Mouse (Mus musculus): ENCODE results near the gene Bmpr1a. TPM values are rescaled to one million over a fixed set of nuclear protein-coding genes. Genes with fewer than 3 reads are reported as not detected.
A peak's percentile ranks its signal among the peaks of the same experiment; 100 is the strongest.
"Not testable (repeated sequence)": the region's sequence is repeated elsewhere in the genome, so short reads cannot be mapped to it uniquely, and the experiment has no call there.

Bmpr1a gene
- total and polyA plus RNA-seq, 2 experiments from 2014 or later: 20.6 to 52.5 TPM

DNA sequence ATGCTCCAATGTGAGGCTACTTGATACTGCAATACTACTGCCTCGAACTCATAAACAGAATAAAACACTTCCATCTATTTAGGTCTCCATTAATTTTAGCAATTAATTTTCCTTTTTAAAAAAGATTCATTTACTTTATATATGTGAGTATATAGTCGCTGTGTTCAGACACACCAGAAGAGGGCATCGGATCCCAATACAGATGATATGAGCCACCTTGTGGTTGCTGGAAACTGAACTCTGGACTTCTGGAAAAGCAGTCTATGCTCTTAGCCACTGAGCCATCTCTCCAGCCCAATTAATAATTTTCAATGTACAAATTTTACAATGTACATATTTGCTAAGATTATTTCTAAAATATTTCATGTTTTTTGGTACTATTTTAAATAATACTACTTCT, 74.9 kb downstream of the Bmpr1a start:
- Histone ChIP-seq H3K27me3 (ENCODE audit: insufficient read depth, low read length) (no peaks in the 10 kb centered on the region), H3K27ac (no peak overlapping the region), H3K4me3 (ENCODE audit: low read length) (no peak overlapping the region), H3K9ac (replicated peaks; ENCODE audit: low read length) (no peak overlapping the region), H3K36me3 (ENCODE audit: insufficient read depth, low read length) (peaks cover 18% of the 10 kb centered on the region; the same call in 1 of the 2 replicates), H3K4me2 (ENCODE audit: low read depth, low read length) (no peak overlapping the region), H3K9me3 (ENCODE audit: low read length) (no peaks in the 10 kb centered on the region), H3K4me1 (ENCODE audit: insufficient read depth, low read length) (no peaks in the 10 kb centered on the region)
- DNase-seq (ENCODE audit: low spot score) (no peak), ATAC-seq (no peak)
- 98% methylated on average over 3 of the region's 3 CpGs for WGBS
- peak; percentile 40 for TF ChIP-seq CTCF (IDR thresholded peaks at IDR 0.05; ENCODE audit: low read depth)

- ATAC-seq: no peak
- H3K4me1 ChIP-seq (ENCODE audit: insufficient read depth, low read length): no peaks in the 10 kb centered on the region
These were observed 82.1 kb downstream of the Bmpr1a start for GRCm38 (mm10) chr14:34421078-34421477.

DNA sequence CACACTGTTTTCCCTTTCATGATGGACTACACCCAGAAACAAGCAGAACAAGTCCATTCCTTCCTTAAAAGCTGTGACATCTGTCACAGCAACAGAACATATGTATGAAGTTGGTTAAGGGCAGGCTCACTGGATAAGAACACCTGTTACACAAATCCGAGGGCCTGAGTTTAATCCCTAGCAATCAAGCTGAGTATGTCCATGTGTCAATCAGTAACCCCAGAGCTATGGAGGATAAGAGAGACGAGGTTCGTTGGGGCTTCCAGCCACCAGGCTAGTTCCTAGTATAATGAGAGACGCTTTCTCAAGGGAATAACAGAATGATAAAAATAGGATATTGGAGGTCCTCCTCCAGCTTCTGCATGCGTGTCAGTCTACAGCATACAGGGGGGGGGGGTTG, 85.6 kb downstream of the Bmpr1a start:
- Histone ChIP-seq H3K9me3 (ENCODE audit: low read length) (no peaks in the 10 kb centered on the region), H3K27ac (no peak overlapping the region), H3K4me3 (ENCODE audit: low read length) (no peak overlapping the region), H3K27me3 (ENCODE audit: insufficient read depth, low read length) (no peaks in the 10 kb centered on the region), H3K36me3 (ENCODE audit: insufficient read depth, low read length) (peaks cover 15% of the 10 kb centered on the region; the same call in 1 of the 2 replicates), H3K4me1 (ENCODE audit: insufficient read depth, low read length) (no peaks in the 10 kb centered on the region), H3K9ac (replicated peaks; ENCODE audit: low read length) (no peak overlapping the region), H3K4me2 (ENCODE audit: low read depth, low read length) (no peak overlapping the region)
- no peak for TF ChIP-seq CTCF (IDR thresholded peaks at IDR 0.05; ENCODE audit: low read depth)
- DNase-seq (ENCODE audit: low spot score) (no peak), ATAC-seq (no peak)
- 71% methylated on average over 5 of the region's 5 CpGs for WGBS

More at GRCm38 (mm10) chr14:34421078-34421477, 82.1 kb downstream of the Bmpr1a start:
- Histone ChIP-seq H3K27me3 (ENCODE audit: insufficient read depth, low read length) (no peaks in the 10 kb centered on the region), H3K9ac (replicated peaks; ENCODE audit: low read length) (no peak overlapping the region), H3K4me2 (ENCODE audit: low read depth, low read length) (no peak overlapping the region), H3K27ac (no peak overlapping the region), H3K4me3 (ENCODE audit: low read length) (no peak overlapping the region), H3K9me3 (ENCODE audit: low read length) (no peaks in the 10 kb centered on the region), H3K36me3 (ENCODE audit: insufficient read depth, low read length) (peaks cover 16% of the 10 kb centered on the region; the same call in 1 of the 2 replicates)
- no peak for DNase-seq (ENCODE audit: low spot score)
- 95% methylated on average over 1 of the region's 1 CpGs for WGBS
- no peak for TF ChIP-seq CTCF (IDR thresholded peaks at IDR 0.05; ENCODE audit: low read depth)

GRCm38 (mm10) chr14:34416946-34417345, 86.2 kb downstream of the Bmpr1a start:
- not testable (repeated sequence) for H3K9ac ChIP-seq (replicated peaks; ENCODE audit: low read length); ATAC-seq; H3K9me3 ChIP-seq (ENCODE audit: low read length); H3K27ac ChIP-seq; H3K4me2 ChIP-seq (ENCODE audit: low read depth, low read length); H3K27me3 ChIP-seq (ENCODE audit: insufficient read depth, low read length); DNase-seq (ENCODE audit: low spot score); H3K4me1 ChIP-seq (ENCODE audit: insufficient read depth, low read length); H3K4me3 ChIP-seq (ENCODE audit: low read length)
- peaks cover 15% of the 10 kb centered on the region; the same call in 1 of the 2 replicates for H3K36me3 ChIP-seq (ENCODE audit: insufficient read depth, low read length)
- WGBS: 97% methylated on average over 4 of the region's 4 CpGs

DNA sequence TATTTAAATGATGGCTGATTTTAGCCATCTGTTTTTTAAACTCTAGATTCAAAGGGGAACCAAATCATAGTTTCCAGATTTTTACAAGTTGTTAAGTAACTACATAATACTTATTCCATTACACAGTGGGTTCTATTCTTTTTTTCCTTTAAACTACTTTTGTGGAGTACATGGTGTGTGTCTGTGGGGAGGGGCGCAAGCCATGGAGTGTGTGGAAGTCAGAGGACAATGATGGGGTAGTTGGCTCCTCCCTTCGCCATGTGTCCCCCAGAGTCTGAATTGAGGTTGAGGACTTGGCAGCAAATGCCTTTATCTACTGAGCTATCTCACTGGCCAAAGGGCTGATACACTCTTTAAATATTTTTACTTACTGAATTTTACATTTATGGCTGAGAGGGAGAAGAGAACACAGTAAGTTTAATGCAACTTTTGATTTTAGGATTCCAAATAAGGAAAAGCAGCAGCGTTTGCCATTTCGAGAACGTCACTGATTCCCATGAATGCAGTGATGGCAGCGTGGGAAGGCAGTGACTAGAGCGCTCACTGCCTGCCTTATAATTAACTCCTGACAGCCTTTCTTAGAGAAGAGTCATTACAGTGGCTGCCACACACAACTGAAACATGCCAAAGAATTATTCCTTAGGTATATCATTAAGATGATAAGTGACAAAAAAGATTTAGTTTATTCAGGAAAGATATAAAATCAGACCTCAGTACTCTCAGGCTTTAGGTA, 90.8 kb downstream of the Bmpr1a start:
- H3K9me3 ChIP-seq (ENCODE audit: low read length): no peaks in the 10 kb centered on the region
- WGBS: 87% methylated on average over 7 of the region's 7 CpGs
- TF ChIP-seq CTCF (IDR thresholded peaks at IDR 0.05; ENCODE audit: low read depth): no peak
- no peaks in the 10 kb centered on the region for H3K27me3 ChIP-seq (ENCODE audit: insufficient read depth, low read length)
- DNase-seq (ENCODE audit: low spot score) (no peak), ATAC-seq (no peak)
- H3K4me3 ChIP-seq (ENCODE audit: low read length): no peak overlapping the region
- H3K4me1 ChIP-seq (ENCODE audit: insufficient read depth, low read length): no peaks in the 10 kb centered on the region
- H3K4me2 ChIP-seq (ENCODE audit: low read depth, low read length): no peak overlapping the region
- H3K9ac ChIP-seq (replicated peaks; ENCODE audit: low read length): no peak overlapping the region
- no peak overlapping the region for H3K27ac ChIP-seq
- peaks cover 23% of the 10 kb centered on the region; the same call in 1 of the 2 replicates for H3K36me3 ChIP-seq (ENCODE audit: insufficient read depth, low read length)

- no peak overlapping the region for H3K4me3 ChIP-seq (ENCODE audit: low read length)
- no peak for TF ChIP-seq CTCF (IDR thresholded peaks at IDR 0.05; ENCODE audit: low read depth)
- no peak for DNase-seq (ENCODE audit: low spot score)
- no peak overlapping the region for H3K4me2 ChIP-seq (ENCODE audit: low read depth, low read length)
- no peaks in the 10 kb centered on the region for H3K27me3 ChIP-seq (ENCODE audit: insufficient read depth, low read length)
- H3K9me3 ChIP-seq (ENCODE audit: low read length): no peaks in the 10 kb centered on the region
- no peak for ATAC-seq
- no peak overlapping the region for H3K27ac ChIP-seq
- H3K4me1 ChIP-seq (ENCODE audit: insufficient read depth, low read length): no peaks in the 10 kb centered on the region
- H3K36me3 ChIP-seq (ENCODE audit: insufficient read depth, low read length): peaks cover 25% of the 10 kb centered on the region; the same call in 1 of the 2 replicates
- no peak overlapping the region for H3K9ac ChIP-seq (replicated peaks; ENCODE audit: low read length)
- WGBS: 90% methylated on average over 6 of the region's 6 CpGs
These were observed 92.4 kb downstream of the Bmpr1a start for GRCm38 (mm10) chr14:34410716-34411115.

DNA sequence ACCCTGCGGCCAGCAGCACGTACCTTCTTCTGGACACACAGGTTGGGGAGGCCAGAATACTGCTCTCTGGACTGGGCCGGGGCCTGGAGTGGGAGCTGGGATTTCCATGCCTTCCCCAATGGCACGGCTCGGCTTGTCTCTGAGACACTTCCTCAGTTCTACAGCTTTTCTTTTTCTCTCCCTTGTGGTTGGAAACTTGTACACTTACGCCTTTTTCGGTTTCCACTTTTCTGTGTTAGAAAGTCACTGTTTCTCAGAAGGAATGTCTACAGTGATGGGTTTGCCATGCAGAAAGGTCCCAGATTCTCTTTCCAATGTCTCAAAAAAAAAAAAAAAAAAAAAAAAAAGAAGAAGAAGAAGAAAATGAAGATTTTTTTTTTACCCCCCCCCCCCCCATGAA, 99.7 kb downstream of the Bmpr1a start:
- H3K27me3 ChIP-seq (ENCODE audit: insufficient read depth, low read length): no peaks in the 10 kb centered on the region
- H3K9me3 ChIP-seq (ENCODE audit: low read length): no peaks in the 10 kb centered on the region
- DNase-seq (ENCODE audit: low spot score) (no peak), ATAC-seq (no peak)
- H3K4me1 ChIP-seq (ENCODE audit: insufficient read depth, low read length): no peaks in the 10 kb centered on the region
- WGBS: 97% methylated on average over 7 of the region's 7 CpGs
- H3K4me3 ChIP-seq (ENCODE audit: low read length): no peak overlapping the region
- H3K36me3 ChIP-seq (ENCODE audit: insufficient read depth, low read length): 0 out of 2 replicates have a peak, but pooled peaks cover 10% of the 10 kb centered on the region
- no peak overlapping the region for H3K9ac ChIP-seq (replicated peaks; ENCODE audit: low read length)
- H3K4me2 ChIP-seq (ENCODE audit: low read depth, low read length): no peak overlapping the region
- H3K27ac ChIP-seq: no peak overlapping the region
- no peak for TF ChIP-seq CTCF (IDR thresholded peaks at IDR 0.05; ENCODE audit: low read depth)

All from hindbrain, postnatal 0 days (tissue).